Mouse (Mus musculus): ENCODE measurements around the gene Rpusd3.

Rpusd3 gene

DNA sequence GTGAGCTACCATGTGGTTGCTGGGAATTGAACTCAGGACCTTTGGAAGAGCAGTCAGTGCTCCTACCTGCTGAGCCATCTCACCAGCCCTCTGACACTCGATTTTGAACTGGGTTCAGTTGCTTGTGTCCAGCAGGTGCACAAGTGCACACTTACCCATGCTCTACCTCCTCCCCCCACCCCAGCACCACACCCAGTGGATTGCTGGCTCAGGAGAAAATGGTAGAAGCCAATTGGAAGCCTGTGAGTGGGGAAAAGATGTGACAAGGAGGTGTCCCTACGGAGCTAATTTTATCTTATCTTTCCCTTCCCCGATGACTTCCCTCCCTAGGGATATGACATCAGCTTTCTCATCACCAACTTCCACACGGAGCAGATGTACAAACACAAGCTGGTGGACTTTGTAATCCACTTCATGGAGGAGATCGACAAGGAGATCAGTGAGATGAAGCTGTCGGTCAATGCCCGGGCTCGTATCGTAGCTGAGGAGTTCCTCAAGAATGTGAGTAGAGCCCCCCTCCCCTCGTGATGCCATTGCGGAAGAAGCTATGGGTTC is 33.9 kb downstream of the Rpusd3 start:
- no peak for DNase-seq (ENCODE audit: low read depth, low spot score)

DNA sequence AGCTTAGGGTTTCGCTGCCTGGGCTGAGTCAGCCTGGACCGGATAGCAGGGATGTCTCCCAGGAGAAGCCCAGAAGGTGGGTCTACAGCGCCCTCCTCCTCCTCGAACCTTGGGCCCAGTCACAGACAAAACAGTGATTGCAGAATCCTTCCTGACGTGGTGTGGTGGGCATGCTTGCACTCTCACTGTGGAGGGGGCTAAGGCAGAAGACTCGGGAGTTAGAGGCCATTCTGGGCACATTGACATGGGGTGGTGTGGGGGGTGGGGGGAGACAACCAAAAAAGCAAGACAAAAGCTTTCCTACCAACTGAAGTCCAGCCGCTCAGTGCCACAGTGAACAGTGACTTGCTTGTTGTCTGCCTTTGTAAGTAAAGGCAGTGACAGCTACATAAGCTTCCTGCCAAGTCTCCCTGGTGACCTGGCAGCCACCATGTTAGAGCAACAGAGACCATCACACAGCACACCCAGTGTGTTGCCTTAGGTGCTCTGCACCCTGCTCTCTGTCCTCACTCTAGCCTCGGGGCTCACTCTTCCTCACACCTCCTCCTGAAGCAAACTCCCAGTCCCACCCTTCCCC is 34.7 kb downstream of the Rpusd3 start:
- no peak for DNase-seq (ENCODE audit: low read depth, low spot score)

DNA sequence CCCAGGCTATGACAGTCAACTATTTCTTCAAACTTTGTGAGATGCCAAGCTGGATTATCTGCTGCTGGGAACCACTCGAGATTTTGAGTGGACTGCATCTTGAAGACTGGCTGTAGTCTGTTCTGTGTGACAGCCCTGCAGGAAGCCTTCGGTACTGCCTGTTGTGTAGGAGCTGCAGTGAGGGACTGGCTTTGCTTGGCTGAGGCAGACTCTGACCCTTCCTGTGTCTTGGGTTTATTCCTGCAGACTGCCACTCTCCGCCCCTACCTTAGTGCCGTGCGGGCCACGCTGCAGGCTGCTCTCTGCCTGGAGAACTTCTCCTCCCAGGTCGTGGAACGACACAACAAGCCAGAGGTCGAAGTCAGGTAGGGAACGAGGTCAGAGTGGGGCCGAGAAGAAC is 38.7 kb downstream of the Rpusd3 start:
- DNase-seq (ENCODE audit: low read depth, low spot score): peak; percentile 25

DNA sequence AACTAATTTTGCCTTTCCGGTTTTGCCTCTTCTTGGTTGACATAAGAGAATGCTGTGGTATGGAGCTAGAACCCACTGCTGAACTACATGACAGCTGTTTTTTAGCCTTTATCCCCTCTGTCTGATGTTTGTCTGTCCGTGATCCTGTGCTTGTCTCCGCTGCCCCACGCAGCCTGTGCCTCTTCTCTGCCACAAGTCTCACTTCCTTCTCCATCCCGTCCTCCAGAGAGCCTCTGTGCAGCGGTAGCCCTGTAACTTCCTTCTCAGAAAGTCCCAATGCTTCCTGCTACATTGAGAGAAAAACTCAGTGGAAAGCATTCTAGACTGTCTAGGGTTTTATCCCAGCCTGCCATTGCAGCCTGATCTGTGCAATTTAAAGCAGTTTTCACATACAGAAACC is 39.9 kb downstream of the Rpusd3 start:
- DNase-seq (ENCODE audit: low read depth, low spot score): peak; percentile 18

DNA sequence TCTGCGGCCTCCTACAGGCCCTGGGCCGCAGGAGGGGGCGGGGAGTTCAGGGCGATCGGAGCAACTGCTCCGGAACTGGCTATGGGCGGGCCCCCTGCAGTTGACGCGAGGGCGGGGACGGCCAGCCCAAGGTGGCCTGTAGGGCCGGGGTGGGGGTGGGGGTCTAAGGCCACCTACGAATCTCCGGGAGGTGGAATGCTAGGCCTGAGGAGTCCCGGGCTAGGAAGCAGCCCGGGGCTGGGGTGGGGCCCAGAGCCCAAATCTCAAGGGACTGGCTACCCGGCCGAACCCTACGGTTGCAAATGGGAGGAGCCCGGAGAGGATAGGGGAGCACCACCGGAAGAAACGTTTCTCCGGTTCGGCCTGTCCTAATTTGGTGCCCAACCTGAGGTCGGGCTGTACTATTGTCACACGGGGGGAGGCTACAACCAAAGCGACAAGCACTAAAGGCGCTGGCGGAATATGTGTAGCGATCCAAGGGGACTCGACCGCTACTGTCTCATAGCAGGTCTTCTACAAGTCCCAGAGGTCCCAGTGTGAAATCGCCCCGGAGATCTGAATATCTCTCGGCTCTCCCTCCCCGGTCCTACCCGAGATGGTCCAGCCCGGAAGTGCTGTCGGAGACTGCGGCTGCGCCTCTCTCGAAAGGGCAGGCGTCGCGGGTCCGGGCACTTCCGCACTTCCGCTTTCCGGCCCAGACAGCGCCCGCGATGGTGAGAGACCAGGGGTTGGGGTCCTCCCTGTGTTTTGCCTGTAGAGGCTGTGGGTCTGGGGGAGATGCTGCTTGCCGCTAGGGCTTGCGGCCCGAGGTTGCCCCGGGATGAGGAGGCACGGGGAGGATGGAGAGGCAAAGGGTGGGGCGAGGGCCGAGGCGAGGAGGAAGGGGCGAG is 41.4 kb downstream of the Rpusd3 start, which contains the start of the genes Tada3 and Arpc4:
Gene Tada3 (minus strand): TSS at position 388 of the 890 bp plus-strand sequence.
Gene Arpc4 (plus strand): TSS at position 620 of the 890 bp plus-strand sequence.
- peak; percentile 93 for DNase-seq (ENCODE audit: low read depth, low spot score)

DNA sequence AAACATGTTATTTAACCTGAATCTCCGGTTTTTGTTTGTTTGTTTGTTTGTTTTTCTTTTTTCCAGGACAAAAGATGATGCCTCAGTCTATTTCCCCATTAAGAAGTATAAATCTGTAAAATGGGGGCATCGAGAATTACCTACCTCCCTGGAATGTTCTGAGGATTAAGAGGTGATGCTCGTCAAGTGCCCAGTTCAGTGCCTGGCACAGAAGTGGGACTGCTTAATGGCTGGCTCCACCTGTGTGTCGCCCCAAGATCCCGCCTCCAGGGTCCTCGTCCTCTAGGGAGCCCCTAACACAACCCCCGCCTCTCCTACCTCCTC is 42.0 kb downstream of the Rpusd3 start:
- DNase-seq (ENCODE audit: low read depth, low spot score): no peak

DNA sequence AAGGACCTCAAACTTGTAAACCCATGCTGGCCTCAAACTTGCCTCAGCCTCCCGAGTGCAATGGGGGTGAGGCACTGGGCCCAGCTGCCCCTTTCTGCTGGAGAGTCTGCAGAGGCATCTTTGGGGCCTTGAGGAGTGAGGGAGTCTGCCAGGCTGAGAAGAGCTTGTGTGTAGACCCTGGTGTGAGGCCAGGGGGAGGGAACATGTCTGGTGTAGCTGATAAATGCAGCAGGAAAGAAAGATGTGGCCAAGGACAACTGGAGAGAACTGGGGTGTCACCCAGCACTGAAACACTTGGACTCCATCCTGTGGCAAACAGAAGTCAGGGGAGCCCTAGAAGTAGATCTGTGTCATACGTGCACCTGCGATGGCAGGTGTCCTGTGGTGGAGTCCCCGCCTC is 45.6 kb downstream of the Rpusd3 start:
- no peak for DNase-seq (ENCODE audit: low read depth, low spot score)

DNA sequence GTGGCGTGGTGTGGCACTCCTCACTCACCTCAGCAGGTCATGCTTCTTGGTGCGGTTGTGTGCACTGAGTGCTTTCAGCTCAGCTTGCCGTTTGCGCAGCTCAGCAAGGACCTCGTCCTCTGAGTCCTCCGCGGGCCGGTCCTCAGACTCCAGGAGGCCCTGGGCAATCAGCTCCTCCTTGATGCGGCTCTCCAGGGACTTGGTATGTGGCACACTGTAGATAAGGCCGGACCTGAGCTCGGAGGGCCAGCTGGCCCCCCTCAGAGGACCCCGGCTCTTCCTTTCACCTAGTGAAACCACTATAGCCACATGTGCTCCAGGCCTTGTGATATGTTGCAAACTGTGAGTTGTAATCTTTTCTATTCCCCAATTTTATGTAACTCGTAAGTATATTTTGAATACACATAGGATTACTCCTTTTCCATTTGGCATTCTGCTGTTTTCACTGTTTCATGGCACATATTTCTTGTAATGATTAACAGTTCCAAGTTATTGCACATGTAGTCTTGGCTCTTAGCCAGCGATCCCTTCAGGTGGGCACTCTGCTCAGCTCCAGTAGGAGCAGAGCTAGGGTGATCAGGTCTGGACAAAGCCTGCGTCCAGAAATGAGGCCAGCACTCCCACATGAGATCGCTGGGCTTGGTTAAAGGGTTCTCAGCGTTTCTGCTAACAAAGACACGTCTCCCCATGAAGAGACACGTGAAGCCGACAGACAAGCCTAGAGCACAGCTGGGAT is 48.8 kb downstream of the Rpusd3 start:
- no peak for DNase-seq (ENCODE audit: low read depth, low spot score)

DNA sequence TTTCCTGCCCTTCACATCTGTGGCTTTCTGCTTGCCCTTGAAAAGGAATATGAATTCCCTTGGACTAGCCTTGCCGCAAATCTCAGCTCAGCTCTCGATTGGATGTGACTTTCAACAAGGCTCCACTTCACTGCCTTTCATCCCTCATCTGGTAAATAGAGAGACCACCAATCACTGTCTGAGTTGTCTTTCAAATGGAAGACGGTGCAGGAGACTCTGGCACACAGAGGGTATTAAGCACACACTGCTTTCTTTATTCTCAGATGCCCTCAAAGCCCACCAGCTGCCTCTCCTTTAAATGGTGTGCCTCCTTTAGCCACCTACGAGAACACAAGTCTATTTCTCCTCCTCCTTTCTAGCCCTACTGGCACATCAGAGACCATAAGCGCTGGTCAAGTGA is 50.6 kb downstream of the Rpusd3 start:
- DNase-seq (ENCODE audit: low read depth, low spot score): no peak

DNA sequence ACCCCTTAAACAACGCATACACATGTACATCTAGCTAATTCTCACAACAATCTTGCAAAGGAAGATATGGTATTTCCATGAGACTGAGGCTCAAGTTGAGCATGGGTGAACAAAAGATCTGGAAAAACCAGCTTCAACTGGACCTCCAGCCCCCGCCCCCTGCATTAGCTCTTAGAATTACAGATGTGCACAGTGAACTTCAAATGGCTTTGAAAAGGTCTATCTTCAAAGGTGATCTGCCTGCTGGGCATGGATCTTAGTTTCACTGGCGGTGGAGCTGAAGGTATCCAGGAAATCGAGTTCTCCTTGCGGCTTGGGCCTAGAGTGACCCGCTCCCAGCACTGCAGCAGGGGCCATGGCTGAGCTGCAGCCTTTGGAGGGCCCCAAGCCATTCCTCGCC is 51.0 kb downstream of the Rpusd3 start:
- no peak for DNase-seq (ENCODE audit: low read depth, low spot score)

DNA sequence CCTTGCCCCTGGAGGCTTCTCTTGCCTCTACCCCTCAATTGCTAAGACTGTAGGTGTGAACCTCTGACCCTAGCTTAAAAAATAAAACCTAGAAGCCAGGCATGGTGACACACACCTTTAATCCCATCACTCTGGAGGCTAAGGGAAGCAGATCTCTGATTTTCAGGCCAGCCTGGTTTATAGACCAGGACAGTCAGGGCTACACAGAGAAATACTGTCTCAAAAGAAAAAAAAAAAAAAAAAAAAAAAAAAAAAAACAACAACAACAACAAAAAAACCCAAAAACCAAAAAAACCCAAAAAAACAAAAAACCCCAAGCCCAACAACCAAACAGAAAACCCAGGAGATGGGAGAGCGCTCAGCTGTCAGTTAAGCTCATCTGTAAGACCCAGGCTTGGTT is 51.6 kb downstream of the Rpusd3 start:
- DNase-seq (ENCODE audit: low read depth, low spot score): no peak

DNA sequence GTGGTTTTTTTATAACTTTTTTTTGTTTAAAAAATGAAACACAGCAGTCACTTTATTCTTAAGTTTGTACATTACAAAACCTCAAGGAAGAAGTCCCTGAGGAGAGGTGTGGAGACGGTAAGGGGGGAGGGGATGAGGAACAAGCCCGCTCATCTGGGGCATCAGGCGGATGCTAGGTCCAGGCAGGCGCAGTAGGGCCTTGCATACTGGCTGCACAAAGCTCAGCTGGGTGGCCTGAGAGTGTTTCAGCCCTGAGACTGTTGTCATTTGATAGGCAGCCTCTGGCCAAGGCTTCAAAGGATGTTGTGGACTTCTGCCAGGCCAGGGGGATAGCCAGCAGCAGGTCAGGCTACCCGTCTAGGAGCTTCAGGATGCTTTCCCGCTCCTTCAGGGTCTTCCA is 52.5 kb downstream of the Rpusd3 start:
- no peak for DNase-seq (ENCODE audit: low read depth, low spot score)
